Mouse (Mus musculus) heart, adult 2 months (tissue): ENCODE results near the gene Pold4. TPM values are rescaled to one million over a fixed set of nuclear protein-coding genes. Genes with fewer than 3 reads are reported as not detected.
A peak's percentile ranks its signal among the peaks of the same experiment; 100 is the strongest.

Experiments used
- DNase-seq, 2 experiments: peaks; one replicate each; pipeline ENCODE4 v3.0.0; 2021
- H3K27ac ChIP-seq: fragments of 200-600 bp; 2 replicates; pipeline ENCODE4 v1.8.1; 2022
- H3K27me3 ChIP-seq: fragments of 200-500 bp; 2 replicates; pipeline ENCODE4 v1.6.1; 2012; ENCODE audit warnings: mild to moderate bottlenecking, low read length, inconsistent platforms, mixed read lengths; ENCODE audit not compliant: control insufficient read depth, insufficient read depth
- H3K36me3 ChIP-seq: fragments of 200-500 bp; 2 replicates; pipeline ENCODE4 v1.6.1; 2012; ENCODE audit warnings: low read length, inconsistent platforms; ENCODE audit not compliant: control insufficient read depth, insufficient read depth
- H3K4me1 ChIP-seq: fragments of 200-500 bp; 2 replicates; pipeline ENCODE4 v1.6.1; 2011; ENCODE audit warnings: low read length; ENCODE audit not compliant: control insufficient read depth, insufficient read depth
- H3K4me3 ChIP-seq: fragments of 200-600 bp; 2 replicates; pipeline ENCODE4 v1.8.1; 2022
- H3K79me2 ChIP-seq: fragments of 200-500 bp; replicated peaks from 2 replicates; pipeline ENCODE4 v1.6.1; 2012; ENCODE audit warnings: mild to moderate bottlenecking, inconsistent platforms, low read length, moderate library complexity, mixed read lengths; ENCODE audit not compliant: control insufficient read depth, insufficient read depth
- H3K9ac ChIP-seq: fragments of 200-500 bp; 2 replicates; pipeline ENCODE4 v1.6.1; 2012; ENCODE audit warnings: low read depth, mild to moderate bottlenecking, control low read depth, inconsistent platforms, low read length, mixed read lengths
- CTCF ChIP-seq: fragments of 200-600 bp; IDR thresholded peaks from 2 replicates; pipeline ENCODE4 v1.8.1; 2022; ENCODE audit warnings: antibody characterized with exemption, mild to moderate bottlenecking, moderate library complexity
- EP300 ChIP-seq: fragments of 200-500 bp; IDR thresholded peaks from 2 replicates; pipeline ENCODE4 v1.6.1; 2011; ENCODE audit warnings: low read depth, low read length, control low read depth; ENCODE audit not compliant: insufficient read depth
- POLR2A ChIP-seq: fragments of 200-500 bp; IDR thresholded peaks from 2 replicates; pipeline ENCODE4 v1.6.1; 2011; ENCODE audit warnings: mild to moderate bottlenecking, low read depth, low read length, control low read depth; ENCODE audit not compliant: insufficient read depth
- WGBS: fragments of 180-500 bp; shearing (Covaris S2); methylation state at CpG from one replicate; pipeline ENCODE4 v1.1.7; 2018; 5-methylcytosine and 5-hydroxymethylcytosine counted together
- intact Hi-C: fragments of 180-260 bp; cut with DNase I; formaldehyde crosslinking; loops from one replicate; pipeline ENCODE4 v1.15.1; 2025
- microRNA-seq, 2 experiments: library from miRNA; unstranded; fragments of <30 nt; microRNA quantifications; one replicate each; pipeline ENCODE4 v1.2.0; 2021
- polyA plus RNA-seq: library from polyadenylated mRNA; depleted of rRNA; stranded (reverse); fragments of >200 nt; gene quantifications from 2 replicates; pipeline ENCODE4 v1.2.3, GENCODE M21; 2012; rRNA removed
- total RNA-seq, 2 experiments: library from RNA; stranded (reverse); gene quantifications; 2 replicates each; pipeline ENCODE4 v1.2.3; 2021

The Pold4 gene
- total and polyA plus RNA-seq, 3 experiments, result 9.2 to 48.1 (median 12.0) TPM

DNA sequence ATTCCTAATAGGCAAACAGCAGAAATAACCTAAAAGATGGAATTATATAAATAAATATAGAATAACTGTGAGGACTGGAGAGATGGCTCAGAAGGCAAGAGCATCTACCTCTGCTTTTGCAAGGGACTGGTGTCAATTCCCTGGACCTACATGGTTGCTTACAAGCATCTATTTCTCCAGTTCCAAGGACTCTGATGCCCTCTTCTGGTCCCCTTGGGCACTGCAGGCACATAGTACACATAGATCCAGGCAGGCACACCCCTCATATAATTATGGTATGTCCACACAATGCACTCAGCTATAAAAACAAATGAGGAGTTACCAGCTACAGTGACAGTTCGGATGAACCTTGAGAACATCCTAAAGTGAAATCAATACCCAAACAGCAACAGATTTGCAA, 47.8 kb downstream of the Pold4 start:
- H3K27me3 ChIP-seq, result no peaks in the 10 kb centered on the region
- no peak overlapping the region for H3K9ac ChIP-seq
- 98% methylated on average over 1 of the region's 1 CpGs for WGBS
- H3K4me1 ChIP-seq, result peaks cover 2% of the 10 kb centered on the region; the same call in 1 of the 2 replicates
- H3K27ac ChIP-seq, result no peak overlapping the region
- TF ChIP-seq POLR2A, result no peak
- TF ChIP-seq EP300, result no peak
- TF ChIP-seq CTCF, result peak; percentile 29
- H3K36me3 ChIP-seq, result no peaks in the 10 kb centered on the region
- H3K79me2 ChIP-seq, result no peaks in the 10 kb centered on the region
- H3K4me3 ChIP-seq, result no peak overlapping the region
- intact Hi-C loops, result no loop called here
- DNase-seq, result no peak

DNA sequence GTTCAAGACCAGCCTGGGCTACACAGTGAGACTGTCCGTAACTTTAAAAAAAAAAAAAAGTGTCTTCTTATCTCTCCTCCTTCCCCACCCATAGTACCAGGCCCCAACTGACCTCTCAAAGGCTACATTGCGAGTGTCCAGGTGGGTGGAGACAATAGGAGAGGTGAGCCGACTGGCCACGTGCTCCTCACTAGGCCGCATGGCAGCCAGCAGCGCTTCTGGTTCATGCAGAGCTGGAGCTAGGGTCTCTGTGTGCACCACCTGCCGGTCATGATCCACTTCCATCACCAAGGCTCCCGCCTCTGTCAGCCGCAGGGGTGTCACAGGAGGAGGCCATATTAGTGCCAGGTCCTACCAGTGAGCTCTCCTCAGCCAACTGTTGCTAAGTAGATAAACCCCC, 48.7 kb downstream of the Pold4 start:
- H3K9ac ChIP-seq, result no peak overlapping the region
- no peak overlapping the region for H3K4me3 ChIP-seq
- TF ChIP-seq CTCF (no peak), POLR2A (no peak), EP300 (no peak)
- no peak for DNase-seq
- WGBS, result 98% methylated on average over 9 of the region's 9 CpGs
- peaks cover 2% of the 10 kb centered on the region; the same call in 1 of the 2 replicates for H3K4me1 ChIP-seq
- H3K27me3 ChIP-seq, result no peaks in the 10 kb centered on the region
- H3K27ac ChIP-seq, result no peak overlapping the region
- no peaks in the 10 kb centered on the region for H3K79me2 ChIP-seq
- H3K36me3 ChIP-seq, result no peaks in the 10 kb centered on the region
- intact Hi-C loops, result no loop called here

DNA sequence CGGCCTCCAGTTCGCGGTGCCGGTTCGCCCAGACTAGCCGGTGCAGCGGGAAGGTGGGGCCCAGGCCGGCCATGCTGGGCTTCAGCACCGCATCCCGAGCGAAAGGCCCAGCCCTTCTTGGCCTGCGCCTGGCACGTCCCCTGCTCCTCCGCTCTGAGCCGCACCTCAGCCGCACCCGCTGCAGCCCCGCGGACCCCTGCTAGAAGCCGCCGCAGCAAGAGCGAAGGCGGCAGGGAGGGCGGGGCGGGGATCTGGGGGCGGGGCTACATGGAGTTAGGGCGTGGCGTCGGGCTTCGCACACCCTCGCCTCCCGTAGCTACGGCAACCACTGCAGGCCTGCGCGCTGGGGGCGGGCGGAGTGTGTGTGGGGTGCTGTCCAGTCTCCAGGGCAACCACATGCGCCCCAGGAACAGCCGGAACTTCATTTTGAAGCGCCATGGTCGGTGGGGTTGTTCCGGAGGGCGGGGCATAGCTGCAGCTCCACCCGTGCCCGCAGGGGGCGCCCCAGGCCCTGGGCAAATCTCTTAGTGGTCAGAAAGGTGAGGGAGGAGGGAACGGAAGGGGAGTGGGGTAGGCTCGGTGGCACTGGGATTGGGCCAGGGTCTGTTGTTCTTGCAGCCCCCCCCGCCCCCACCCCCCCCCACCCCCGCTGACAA, 51.3 kb downstream of the Pold4 start, which contains the start of gene Ankrd13d:
Gene Ankrd13d (minus strand): TSS at position 240 of the 656 bp plus-strand sequence.
- peaks cover 2% of the 10 kb centered on the region; the same call in 1 of the 2 replicates for H3K4me1 ChIP-seq
- peak; percentile 89 for DNase-seq
- no peaks in the 10 kb centered on the region for H3K36me3 ChIP-seq
- no peaks in the 10 kb centered on the region for H3K79me2 ChIP-seq
- H3K4me3 ChIP-seq, result peak within 1 kb of the TSS; percentile 58
- TF ChIP-seq CTCF, result peak; percentile 88
- TF ChIP-seq POLR2A, result no peak
- H3K27ac ChIP-seq, result peak within 1 kb of the TSS; percentile 45
- no peaks in the 10 kb centered on the region for H3K27me3 ChIP-seq
- H3K9ac ChIP-seq, result peak within 1 kb of the TSS; percentile 62
- intact Hi-C loops, result loop anchor here (1.0 to 2.0 kb wide), 2 partner anchors 23 to 26 kb away; partner anchors contain the start of gene Grk2
- WGBS, result under 1% methylated on average over 48 of the region's 50 CpGs

Small RNAs within 50 kb of the gene (microRNA-seq; reads per million reads assigned to microRNA genes)
- 0 reads per million in 2 experiments for gene Gm26115
- 1.2 to 1.7 reads per million in 2 experiments for gene Mir6985

Other genes starting within 250 kb of the Pold4 start
- 10 to 100 TPM; 21.5 to 28.0 TPM for gene Acy3, start 245.3 kb upstream of the Pold4 start, total RNA-seq
- 68.7 and 89.9 TPM in 2 replicates for gene Acy3, start 245.3 kb upstream of the Pold4 start, polyA plus RNA-seq
- not detected for gene Tbx10, start 239.1 kb upstream of the Pold4 start, total RNA-seq
- gene Tbx10, start 239.1 kb upstream of the Pold4 start, polyA plus RNA-seq, result 0.14 TPM in 1 of 2 replicates, not detected in the other
- gene Nudt8, start 231.3 kb upstream of the Pold4 start, total RNA-seq, result 100 to 1,000 TPM; 136 to 149 TPM
- 46.4 and 61.9 TPM in 2 replicates for gene Nudt8, start 231.3 kb upstream of the Pold4 start, polyA plus RNA-seq
- gene Gm49405, start 231.3 kb upstream of the Pold4 start, total RNA-seq, result 1 to 10 TPM; 1.0 to 1.7 TPM
- gene Gm49405, start 231.3 kb upstream of the Pold4 start, polyA plus RNA-seq, result 11.0 TPM in 2 replicates
- 100 to 1,000 TPM; 193 to 236 TPM for gene Doc2g, start 228.6 kb upstream of the Pold4 start, total RNA-seq
- gene Doc2g, start 228.6 kb upstream of the Pold4 start, polyA plus RNA-seq, result 432 and 597 TPM in 2 replicates
- 1,000 to 10,000 TPM; 1,031 to 1,231 TPM for gene Ndufv1, start 219.1 kb upstream of the Pold4 start, total RNA-seq
- gene Ndufv1, start 219.1 kb upstream of the Pold4 start, polyA plus RNA-seq, result 1,078 and 1,145 TPM in 2 replicates
- gene Gstp1, start 193.9 kb upstream of the Pold4 start, total RNA-seq, result 100 to 1,000 TPM; 356 to 371 TPM
- gene Gstp1, start 193.9 kb upstream of the Pold4 start, polyA plus RNA-seq, result 480 and 490 TPM in 2 replicates
- 100 to 1,000 TPM; 121 to 137 TPM for gene Gstp2, start 185.9 kb upstream of the Pold4 start, total RNA-seq
- 38.3 and 58.2 TPM in 2 replicates for gene Gstp2, start 185.9 kb upstream of the Pold4 start, polyA plus RNA-seq
- gene Gstp3, start 172.3 kb upstream of the Pold4 start, total RNA-seq, result not detected
- 1.1 TPM in 1 of 2 replicates, not detected in the other for gene Gstp3, start 172.3 kb upstream of the Pold4 start, polyA plus RNA-seq
- gene Cabp2, start 150.3 kb upstream of the Pold4 start, total RNA-seq, result not detected
- not detected in 2 replicates for gene Cabp2, start 150.3 kb upstream of the Pold4 start, polyA plus RNA-seq
- 10 to 100 TPM; 39.9 to 43.2 TPM for gene Cdk2ap2, start 134.7 kb upstream of the Pold4 start, total RNA-seq
- 81.3 and 85.3 TPM in 2 replicates for gene Cdk2ap2, start 134.7 kb upstream of the Pold4 start, polyA plus RNA-seq
- 10 to 100 TPM; 18.1 to 19.9 TPM for gene Pitpnm1, start 131.9 kb upstream of the Pold4 start, total RNA-seq
- 43.6 and 49.9 TPM in 2 replicates for gene Pitpnm1, start 131.9 kb upstream of the Pold4 start, polyA plus RNA-seq
- 10 to 100 TPM; 55.1 to 60.6 TPM for gene Aip, start 106.0 kb upstream of the Pold4 start, total RNA-seq
- 69.4 and 82.1 TPM in 2 replicates for gene Aip, start 106.0 kb upstream of the Pold4 start, polyA plus RNA-seq
- under 1 TPM in 1 of 2 experiments, not detected in 1; 0.05 TPM for gene Gpr152, start 92.1 kb upstream of the Pold4 start, total RNA-seq
- 0.12 TPM in 2 replicates for gene Gpr152, start 92.1 kb upstream of the Pold4 start, polyA plus RNA-seq
- gene Cabp4, start 87.9 kb upstream of the Pold4 start, total RNA-seq, result not detected
- 0.21 TPM in 1 of 2 replicates, not detected in the other for gene Cabp4, start 87.9 kb upstream of the Pold4 start, polyA plus RNA-seq
- 10 to 100 TPM; 43.9 to 45.1 TPM for gene Coro1b, start 83.3 kb upstream of the Pold4 start, total RNA-seq
- 83.3 and 95.0 TPM in 2 replicates for gene Coro1b, start 83.3 kb upstream of the Pold4 start, polyA plus RNA-seq
- gene Ptprcap, start 78.3 kb upstream of the Pold4 start, total RNA-seq, result 1 to 10 TPM; 1.1 to 1.7 TPM
- gene Ptprcap, start 78.3 kb upstream of the Pold4 start, polyA plus RNA-seq, result 2.2 and 6.4 TPM in 2 replicates
- gene Rps6kb2, start 68.5 kb upstream of the Pold4 start, total RNA-seq, result 10 to 100 TPM; 14.7 to 18.2 TPM
- gene Rps6kb2, start 68.5 kb upstream of the Pold4 start, polyA plus RNA-seq, result 29.5 and 32.9 TPM in 2 replicates
- gene Carns1, start 56.4 kb upstream of the Pold4 start, total RNA-seq, result 10 to 100 TPM; 24.4 to 27.0 TPM
- 78.0 and 79.1 TPM in 2 replicates for gene Carns1, start 56.4 kb upstream of the Pold4 start, polyA plus RNA-seq
- 10 to 100 TPM; 12.4 to 14.4 TPM for gene Tbc1d10c, start 40.6 kb upstream of the Pold4 start, total RNA-seq
- 13.7 and 15.8 TPM in 2 replicates for gene Tbc1d10c, start 40.6 kb upstream of the Pold4 start, polyA plus RNA-seq
- gene Ppp1ca, start 39.8 kb upstream of the Pold4 start, total RNA-seq, result 100 to 1,000 TPM; 272 to 313 TPM
- 406 and 497 TPM in 2 replicates for gene Ppp1ca, start 39.8 kb upstream of the Pold4 start, polyA plus RNA-seq
- 1 to 10 TPM; 4.1 to 4.4 TPM for gene Rad9a, start 30.2 kb upstream of the Pold4 start, total RNA-seq
- 13.5 and 13.9 TPM in 2 replicates for gene Rad9a, start 30.2 kb upstream of the Pold4 start, polyA plus RNA-seq
- 1 to 10 TPM in 1 of 2 experiments, under 1 TPM in 1; 0.55 to 1.0 TPM for gene Clcf1, start 17.7 kb upstream of the Pold4 start, total RNA-seq
- 2.8 and 5.4 TPM in 2 replicates for gene Clcf1, start 17.7 kb upstream of the Pold4 start, polyA plus RNA-seq
- not detected for gene AC109138.7, start 17.5 kb upstream of the Pold4 start, total RNA-seq
- gene AC109138.7, start 17.5 kb upstream of the Pold4 start, polyA plus RNA-seq, result 15.3 TPM in 1 of 2 replicates, not detected in the other
- 1 to 10 TPM; 6.7 to 7.3 TPM for gene Ssh3, start 37.3 kb downstream of the Pold4 start, total RNA-seq
- gene Ssh3, start 37.3 kb downstream of the Pold4 start, polyA plus RNA-seq, result 13.7 and 15.9 TPM in 2 replicates
- under 1 TPM; 0.34 to 0.60 TPM for gene Ankrd13d, start 51.2 kb downstream of the Pold4 start, total RNA-seq
- gene Ankrd13d, start 51.2 kb downstream of the Pold4 start, polyA plus RNA-seq, result 1.4 and 1.5 TPM in 2 replicates
- 10 to 100 TPM; 56.0 to 59.0 TPM for gene Grk2, start 74.3 kb downstream of the Pold4 start, total RNA-seq
- 53.6 and 61.3 TPM in 2 replicates for gene Grk2, start 74.3 kb downstream of the Pold4 start, polyA plus RNA-seq
- gene Kdm2a, start 166.4 kb downstream of the Pold4 start, total RNA-seq, result 10 to 100 TPM; 36.4 to 38.6 TPM
- 49.7 and 82.9 TPM in 2 replicates for gene Kdm2a, start 166.4 kb downstream of the Pold4 start, polyA plus RNA-seq
- 1 to 10 TPM; 5.3 to 5.5 TPM for gene Rhod, start 207.5 kb downstream of the Pold4 start, total RNA-seq
- 8.5 and 9.2 TPM in 2 replicates for gene Rhod, start 207.5 kb downstream of the Pold4 start, polyA plus RNA-seq
- 10 to 100 TPM in 1 of 2 experiments, 1 to 10 TPM in 1; 6.9 to 13.2 TPM for gene Syt12, start 245.5 kb downstream of the Pold4 start, total RNA-seq
- gene Syt12, start 245.5 kb downstream of the Pold4 start, polyA plus RNA-seq, result 1.8 and 3.2 TPM in 2 replicates